Mouse (Mus musculus) heart, postnatal 10 days (tissue): ENCODE measurements around the gene Mut. TPM values are rescaled to one million over a fixed set of nuclear protein-coding genes. Genes with fewer than 3 reads are reported as not detected.

Experiments
- DNase-seq, 2 experiments: peaks; one replicate each; pipeline ENCODE4 v3.0.0; 2021
- intact Hi-C: fragments of 180-260 bp; cut with DNase I; formaldehyde crosslinking; loops from one replicate; pipeline ENCODE4 v1.15.1; 2025
- total RNA-seq, 2 experiments: library from RNA; stranded (reverse); gene quantifications; 2 replicates each; pipeline ENCODE4 v1.2.3; 2021

Gene Mut
- 10 to 100 TPM; 66.9 to 68.9 TPM for total RNA-seq

DNA sequence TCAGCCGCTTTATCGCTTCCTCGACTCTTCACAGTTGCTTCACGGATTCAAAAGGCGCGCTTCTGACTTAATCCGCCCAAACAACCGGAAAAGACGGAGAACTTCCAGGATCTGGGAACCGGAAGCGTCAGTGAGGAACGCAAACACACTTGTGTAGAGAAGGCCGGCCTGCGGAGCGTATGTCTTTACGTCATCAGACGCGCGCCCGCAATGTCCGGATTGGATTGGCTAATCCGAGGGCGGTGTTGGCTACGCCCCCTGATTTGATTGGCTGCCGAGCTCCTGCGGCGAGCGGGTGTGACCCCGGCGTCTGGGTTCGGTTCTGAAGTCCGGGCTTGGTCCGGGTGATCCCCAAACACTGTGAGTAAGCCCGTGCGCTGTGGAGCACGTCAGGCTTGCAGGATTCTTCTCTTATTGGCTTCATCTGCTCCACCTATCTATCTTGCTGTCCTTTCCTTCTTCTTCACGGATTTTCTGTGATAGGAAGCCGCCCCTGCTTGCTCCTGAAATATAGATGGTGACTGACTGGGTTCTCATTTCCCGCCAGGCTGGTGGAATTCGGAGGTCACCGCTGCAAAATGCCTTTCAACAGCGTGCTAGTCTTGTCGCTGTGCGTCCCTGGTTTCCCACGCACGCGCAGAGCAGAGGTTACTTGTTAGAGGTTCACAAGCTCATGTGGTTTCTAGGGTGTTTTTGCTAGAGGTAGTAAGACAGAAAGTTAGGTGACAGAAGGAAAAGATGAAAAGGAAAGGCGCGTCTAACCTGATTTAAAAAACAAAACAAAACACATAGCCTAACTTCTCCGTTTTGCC lies at the start of gene Mut, which contains the start of gene Cenpq:
Gene Mut (plus strand): TSS at position 266 of the 812 bp plus-strand sequence.
Gene Cenpq (minus strand): TSS at position 628 of the 812 bp plus-strand sequence.
- intact Hi-C loops: no loop called here
- peak; percentile 99 for DNase-seq

- intact Hi-C loops: no loop called here
- DNase-seq: no peak
These were observed 49.3 kb upstream of the Mut start for GRCm38 (mm10) chr17:40885155-40885554.

DNA sequence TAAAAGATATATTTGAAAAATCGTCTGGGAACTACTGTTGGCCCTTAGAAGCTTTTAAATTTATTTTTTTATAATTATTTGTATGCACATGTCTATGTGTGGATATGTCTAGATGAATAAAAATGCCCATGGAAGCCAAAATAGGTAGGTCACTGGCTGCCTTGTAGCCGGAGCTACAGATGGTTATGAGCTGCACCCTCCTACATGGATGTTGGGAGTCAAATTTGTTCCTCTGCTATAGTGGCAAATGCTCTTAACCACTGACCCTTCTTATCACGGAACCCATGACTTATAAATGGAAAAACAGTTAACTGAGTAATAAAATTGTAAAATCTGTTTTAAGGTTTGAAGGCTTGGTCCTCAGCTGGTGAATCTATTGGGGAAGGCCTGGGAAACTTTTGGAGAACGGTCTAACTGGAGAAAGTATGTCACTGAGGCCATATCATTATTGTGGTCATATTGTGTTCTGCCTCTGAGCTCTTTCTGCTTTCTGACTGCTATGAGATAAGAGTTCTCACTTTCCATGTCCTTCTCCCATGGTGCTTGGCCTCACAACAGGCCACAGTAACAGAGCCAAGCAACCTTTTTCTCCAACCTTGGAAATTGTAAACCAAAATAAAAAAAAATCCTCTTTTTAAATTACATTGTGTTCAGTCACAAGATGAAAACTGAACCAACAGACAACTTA lies 46.5 kb upstream of the Mut start:
- intact Hi-C loops: no loop called here
- DNase-seq: no peak

- intact Hi-C loops: loop anchor here (1.0 to 2.0 kb wide), 2 partner anchors 60 to 72 kb away; no protein-coding TSS in a partner anchor
- DNase-seq: peak in 1 of 2 experiments; percentile 20
These were observed 37.6 kb upstream of the Mut start for GRCm38 (mm10) chr17:40896863-40897262.

DNA sequence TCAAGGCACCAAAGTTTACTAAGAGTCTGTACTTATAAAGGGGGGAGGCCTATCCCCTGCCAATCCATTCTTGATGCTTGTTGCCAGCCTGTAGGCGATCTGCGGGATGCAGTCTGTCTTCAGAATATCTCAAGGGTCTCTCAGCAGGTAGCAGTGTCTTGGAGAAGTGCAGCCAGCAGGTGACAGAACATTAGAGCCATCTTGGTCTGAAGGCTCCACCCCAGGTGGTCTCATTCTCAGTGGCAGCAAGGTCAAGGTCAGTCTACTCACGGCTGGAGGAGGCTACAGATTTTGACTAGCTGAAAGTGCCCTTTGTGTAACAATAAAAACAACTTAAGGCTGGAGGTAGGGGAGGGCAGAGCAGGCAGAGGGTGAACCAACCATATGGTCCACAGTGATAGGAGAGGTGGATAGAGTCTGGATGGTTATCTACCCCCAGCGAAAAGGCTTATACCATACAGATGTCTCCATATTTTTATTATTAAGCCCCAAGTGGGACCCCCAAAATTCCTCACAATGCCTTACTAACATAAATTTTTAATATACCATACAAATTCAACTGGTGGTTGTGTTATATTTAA lies 34.6 kb upstream of the Mut start:
- DNase-seq: no peak
- intact Hi-C loops: no loop called here

DNA sequence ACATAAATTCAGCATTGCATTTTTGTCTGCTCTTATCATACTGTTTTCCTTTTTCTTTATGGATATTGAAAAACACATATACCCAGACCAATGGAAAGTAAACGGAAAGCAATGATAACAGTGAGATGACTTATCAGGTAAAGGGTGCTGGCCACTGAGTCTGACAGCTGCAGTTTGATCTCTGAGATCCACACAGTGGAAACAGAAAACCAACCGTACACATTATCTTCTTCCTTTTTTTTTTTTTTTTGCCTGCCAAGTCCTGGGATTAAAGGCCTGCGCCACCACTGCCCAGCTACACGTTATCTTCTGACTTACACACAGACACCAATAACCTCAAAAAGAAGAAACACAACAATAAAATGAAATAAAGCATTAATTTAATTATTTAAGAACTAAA lies 31.1 kb upstream of the Mut start:
- DNase-seq: no peak
- intact Hi-C loops: no loop called here

DNA sequence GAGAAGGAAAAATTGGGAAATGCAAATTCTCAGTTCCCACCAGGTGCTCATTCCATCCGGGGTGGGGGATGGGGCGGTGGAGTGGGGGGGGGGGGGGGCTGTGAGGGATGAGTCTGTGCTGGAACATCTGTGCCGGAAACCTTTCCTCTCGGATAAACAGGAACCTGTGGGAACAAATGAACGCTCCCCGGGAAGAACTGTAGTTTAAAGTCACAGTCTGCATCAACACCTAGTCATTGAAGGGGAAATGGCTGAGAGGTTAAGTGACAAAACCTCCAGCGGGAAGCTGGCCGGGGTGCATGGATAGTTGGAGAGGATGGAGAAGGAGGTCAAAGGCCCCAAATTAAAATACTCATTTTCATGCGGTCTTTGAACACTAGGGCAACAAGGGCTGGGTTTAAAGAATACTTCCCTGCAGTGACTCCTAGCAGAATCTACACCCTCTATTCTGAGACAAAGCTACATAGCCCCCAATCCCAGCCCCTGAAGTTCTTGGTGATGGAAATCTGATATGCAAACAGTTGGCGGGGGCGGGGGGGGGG lies 30.4 kb upstream of the Mut start:
- DNase-seq: peak in 1 of 2 experiments; percentile 7
- intact Hi-C loops: no loop called here

GRCm38 (mm10) chr17:40904721-40905154 lies 29.7 kb upstream of the Mut start:
- intact Hi-C loops: no loop called here
- peak in 1 of 2 experiments; percentile 7 for DNase-seq

- DNase-seq: no peak
- intact Hi-C loops: loop anchor here (10.0 kb wide), 1 partner anchor 1061 kb away; no protein-coding TSS in a partner anchor
These were observed 20.2 kb upstream of the Mut start, which contains the start of gene Glyatl3 for GRCm38 (mm10) chr17:40914250-40914649. TSS of gene Glyatl3 (minus strand) at chr17:40914350.

GRCm38 (mm10) chr17:40915499-40915898 lies 19.0 kb upstream of the Mut start:
- no peak for DNase-seq
- intact Hi-C loops: loop anchor here (10.0 kb wide), 1 partner anchor 1059 kb away; no protein-coding TSS in a partner anchor

GRCm38 (mm10) chr17:40933985-40934384 lies 500 bp upstream of the Mut start:
- no peak for DNase-seq
- intact Hi-C loops: no loop called here

GRCm38 (mm10) chr17:40948518-40948917 lies 14.0 kb downstream of the Mut start:
- intact Hi-C loops: no loop called here
- no peak for DNase-seq

GRCm38 (mm10) chr17:40977914-40978313 lies 43.4 kb downstream of the Mut start:
- peak in 1 of 2 experiments; percentile 3 for DNase-seq
- intact Hi-C loops: loop anchor here (10.0 kb wide), 1 partner anchor 1627 kb away; no protein-coding TSS in a partner anchor

DNA sequence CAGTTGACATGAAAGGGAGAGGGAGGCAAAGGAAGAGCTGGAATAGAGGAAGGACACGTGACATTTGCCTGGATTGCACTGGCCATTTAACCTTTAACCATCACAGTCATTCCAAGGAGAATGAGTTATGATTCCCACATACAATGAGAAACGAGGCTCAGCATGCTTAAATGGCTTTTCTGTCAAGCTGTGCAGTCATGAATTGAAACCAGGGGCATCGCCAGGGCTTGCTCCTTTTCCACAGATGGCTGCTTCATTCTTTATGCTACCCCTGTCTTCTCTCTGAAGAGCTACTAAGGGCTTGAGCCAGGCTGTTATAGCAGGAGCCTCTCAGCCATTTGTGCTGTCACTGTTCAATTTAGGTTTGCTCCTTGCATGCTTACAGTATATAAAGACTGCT lies 57.6 kb downstream of the Mut start:
- intact Hi-C loops: no loop called here
- DNase-seq: no peak

Other genes with a start within 250 kb of the Mut start
- gene Esp1, start 207.6 kb upstream of the Mut start, total RNA-seq: not detected
- not detected for gene Crisp2, start 127.7 kb upstream of the Mut start, total RNA-seq
- gene Rhag, start 123.6 kb upstream of the Mut start, total RNA-seq: not detected
- under 1 TPM; 0.37 to 0.84 TPM for gene 9130008F23Rik, start 54.1 kb upstream of the Mut start, total RNA-seq
- gene Glyatl3, start 20.3 kb upstream of the Mut start, total RNA-seq: not detected
- gene Cenpq, start 362 bp downstream of the Mut start, total RNA-seq: 1 to 10 TPM; 6.9 to 7.4 TPM